Mouse (Mus musculus) bone marrow macrophage, adult 2 months (primary cell): ENCODE measurements around the gene Osbpl11.

Source experiments
- CTCF ChIP-seq: IDR thresholded peaks from 2 replicates; pipeline ENCODE4 v1.5.1; 2012; ENCODE audit warnings: low read depth, mild to moderate bottlenecking, low read length, moderate library complexity
- POLR2A ChIP-seq: IDR thresholded peaks from 2 replicates; pipeline ENCODE4 v1.6.1; 2012; ENCODE audit warnings: mild to moderate bottlenecking, low read depth, low read length, borderline replicate concordance

GRCm38 (mm10) chr16:33177722-33178121 lies 7.1 kb upstream of the Osbpl11 start:
- no peak for TF ChIP-seq CTCF
- TF ChIP-seq POLR2A, result no peak
